Mouse (Mus musculus) right cerebral cortex, postnatal 4 days (tissue): ENCODE data around the gene Taf5l.
A peak's percentile ranks its signal among the peaks of the same experiment; 100 is the strongest.

Source experiments
- DNase-seq: peaks from one replicate; pipeline ENCODE4 v3.0.0-alpha.2; 2022

Taf5l gene

GRCm38 (mm10) chr8:123959473-123959872 lies 61.7 kb downstream of the Taf5l start:
- no peak for DNase-seq

DNA sequence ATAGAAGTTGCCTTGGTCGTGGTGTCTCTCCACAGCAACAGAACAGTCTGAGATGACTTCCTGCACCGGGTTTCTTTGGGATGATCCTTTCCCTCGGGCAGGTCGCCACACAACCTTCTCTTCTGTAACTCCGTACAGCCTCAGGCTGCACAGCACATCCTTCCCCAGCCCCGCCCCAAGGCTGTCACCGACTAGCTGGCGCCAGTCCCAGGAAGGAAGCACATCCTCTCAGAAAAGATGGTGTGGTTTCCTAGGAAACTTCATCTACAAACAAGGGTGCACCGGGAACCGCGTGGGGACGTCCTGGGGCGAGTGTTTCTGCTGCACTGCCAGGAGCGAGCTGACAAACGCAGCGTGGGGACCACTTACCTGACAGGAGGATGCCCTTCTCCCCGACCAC lies 63.1 kb downstream of the Taf5l start:
- DNase-seq: peak; percentile 21

GRCm38 (mm10) chr8:123954246-123954645 lies 67.0 kb downstream of the Taf5l start:
- no peak for DNase-seq

GRCm38 (mm10) chr8:123953686-123954085 lies 67.5 kb downstream of the Taf5l start:
- DNase-seq: no peak

- peak; percentile 31 for DNase-seq
These were observed 71.0 kb downstream of the Taf5l start for GRCm38 (mm10) chr8:123950077-123950802.

DNA sequence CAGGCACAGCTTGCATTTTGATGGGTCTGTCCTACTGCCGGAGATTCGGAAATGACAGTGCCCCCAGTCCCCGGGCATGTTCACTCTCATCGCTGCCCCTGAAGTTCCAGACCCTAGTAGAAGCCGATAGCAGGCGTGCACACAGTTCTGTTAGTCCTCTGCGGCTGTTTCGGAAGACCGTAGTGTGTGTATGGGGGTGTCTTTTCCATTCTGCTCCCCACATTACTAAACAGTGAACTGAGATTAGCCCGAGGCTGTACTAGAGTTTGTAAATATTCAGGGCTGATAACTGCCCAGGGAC lies 71.6 kb downstream of the Taf5l start:
- no peak for DNase-seq

DNA sequence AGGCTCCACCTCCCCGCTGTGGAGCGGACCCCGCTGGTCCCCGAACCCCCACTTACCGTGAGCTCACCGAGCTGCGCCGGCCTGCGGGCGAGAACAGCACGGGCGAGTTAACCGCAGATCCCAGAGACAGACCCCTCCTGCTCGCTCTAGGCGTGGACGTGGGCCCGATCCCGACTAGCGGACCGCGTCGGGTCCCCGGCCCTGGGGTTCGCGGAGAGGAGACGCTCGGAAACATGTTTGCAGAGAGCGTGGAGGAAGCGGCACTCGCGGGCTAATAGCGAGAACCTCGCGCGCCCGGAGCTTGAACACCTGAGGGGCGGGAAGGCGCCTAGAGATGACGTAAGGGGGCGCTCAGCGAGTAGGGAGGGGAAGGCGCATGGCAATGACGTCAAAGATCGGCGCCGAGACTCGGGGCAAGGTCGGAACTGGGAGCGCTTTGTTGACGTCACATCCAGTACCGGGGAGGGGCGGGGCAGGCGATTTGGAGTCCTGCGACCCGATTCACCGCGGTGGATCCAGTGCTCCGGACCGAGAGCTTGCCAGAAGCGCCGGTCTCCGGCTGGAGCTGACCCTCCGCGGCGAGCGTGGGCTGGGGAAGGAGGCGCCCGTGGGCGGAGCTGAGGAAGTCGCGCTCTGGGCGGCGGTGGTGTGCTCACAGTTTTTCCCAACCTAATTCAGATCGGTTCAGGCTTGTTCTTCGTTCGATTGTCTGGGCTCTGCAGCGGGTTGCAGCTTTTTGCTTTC lies 72.1 kb downstream of the Taf5l start, which contains the start of gene Nup133:
Gene Nup133 (minus strand): TSS at position 324 of the 744 bp plus-strand sequence.
- DNase-seq: peak; percentile 100
